Mouse (Mus musculus) testis, adult 2 months (tissue): ENCODE results near the gene Sema3g.

Source experiments
- CTCF ChIP-seq: fragments of 200-500 bp; IDR thresholded peaks from 2 replicates; pipeline ENCODE4 v1.5.1; 2012; ENCODE audit warnings: low read depth, mild to moderate bottlenecking, inconsistent platforms, low read length, moderate library complexity; ENCODE audit not compliant: control insufficient read depth, insufficient read depth, insufficient replicate concordance
- POLR2A ChIP-seq: fragments of 200-500 bp; IDR thresholded peaks from 2 replicates; pipeline ENCODE4 v1.6.1; 2012; ENCODE audit warnings: low read depth, mild to moderate bottlenecking, inconsistent platforms, low read length, moderate library complexity; ENCODE audit not compliant: control insufficient read depth

DNA sequence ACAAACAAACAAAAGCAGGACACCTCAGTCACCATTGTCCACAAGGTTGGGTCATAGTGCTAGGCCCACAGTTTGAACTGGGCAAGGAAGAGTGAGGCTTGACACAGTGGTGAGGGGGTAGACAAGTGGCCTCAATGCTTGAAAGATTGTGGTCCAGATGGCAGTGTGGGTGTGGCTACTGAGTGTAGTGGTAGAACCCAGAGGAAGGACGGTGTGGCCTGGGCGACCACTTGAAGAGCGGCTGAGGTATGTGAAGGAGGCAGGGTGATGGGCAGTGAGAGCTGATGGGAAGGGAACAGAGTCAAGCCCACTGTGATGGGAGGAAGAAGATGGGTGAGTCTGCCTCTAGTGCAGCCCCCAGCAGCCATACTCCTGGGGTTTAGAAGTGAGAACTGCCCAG, 3.0 kb upstream of the Sema3g start:
- TF ChIP-seq CTCF: no peak
- TF ChIP-seq POLR2A: no peak
